Mouse (Mus musculus): ENCODE results near the gene Fam114a1. TPM values are rescaled to one million over a fixed set of nuclear protein-coding genes. Genes with fewer than 3 reads are reported as not detected.

Fam114a1 gene
- polyA plus RNA-seq, 1 experiment from 2014 or later: 14.8 TPM

DNA sequence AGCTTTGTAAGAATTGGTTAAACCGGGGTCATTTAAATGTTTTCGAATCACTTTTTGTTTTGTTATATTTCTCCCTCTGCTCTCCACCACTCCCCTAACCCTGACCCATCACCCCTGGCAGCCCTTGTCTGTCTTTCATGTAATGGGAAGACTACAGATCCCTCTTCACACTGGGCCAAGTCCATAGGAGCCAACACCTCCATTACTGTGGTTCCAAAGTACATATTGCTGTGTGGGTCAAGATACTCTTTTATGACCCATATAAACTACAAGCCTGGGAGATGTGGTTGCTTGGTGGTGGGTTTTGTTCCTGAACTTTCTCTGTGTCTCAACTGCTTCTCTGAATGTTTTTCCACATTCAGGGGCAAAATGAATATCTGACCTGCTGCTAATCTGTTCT lies 25.5 kb downstream of the Fam114a1 start:
- no peak overlapping the region for H3K4me2 ChIP-seq

DNA sequence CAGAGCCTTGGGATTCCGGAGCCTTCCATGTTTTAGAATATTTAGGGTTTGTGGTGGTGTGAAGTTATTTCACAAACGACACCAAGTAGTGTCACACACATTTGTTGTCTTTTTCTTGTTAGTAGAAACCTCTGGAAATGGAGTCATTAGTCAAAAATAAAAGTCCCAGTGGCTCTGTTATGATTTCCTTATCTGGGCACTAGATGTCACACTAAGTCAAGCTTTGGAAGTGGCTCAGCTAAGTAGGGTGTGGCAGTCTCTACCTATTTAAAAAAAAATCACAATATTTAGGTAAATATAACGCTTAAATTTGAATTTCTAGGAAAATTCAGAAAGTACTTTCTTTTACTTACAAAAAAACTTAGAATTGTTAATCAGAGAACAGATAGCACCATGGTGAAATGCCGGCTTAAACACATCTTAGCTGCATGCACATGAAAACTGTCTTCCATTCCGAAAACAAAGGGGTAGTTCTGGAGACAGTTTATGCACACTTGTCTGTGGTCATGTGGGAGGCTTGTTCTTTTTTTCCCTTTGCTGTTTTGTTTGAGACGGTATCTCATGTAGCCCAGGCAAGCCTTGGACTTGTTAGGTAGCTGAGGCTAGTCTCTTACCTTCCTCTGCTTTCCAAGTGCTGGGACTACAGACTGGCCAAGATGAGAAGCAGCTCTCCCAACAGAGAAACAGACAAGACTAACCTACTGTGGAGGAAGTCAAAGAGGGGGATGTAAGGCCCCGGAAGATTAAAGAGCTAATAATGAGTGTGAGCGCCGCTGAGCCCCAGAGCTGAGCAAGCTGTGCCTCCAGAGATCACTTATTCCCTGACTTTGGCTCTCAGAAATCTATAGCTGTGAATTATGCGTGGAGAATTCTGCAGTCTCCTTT lies 33.3 kb downstream of the Fam114a1 start:
- H3K27ac ChIP-seq (ENCODE audit: low read depth, low read length): no peak overlapping the region
- WGBS: 57% methylated on average over 10 of the region's 10 CpGs
- no peaks in the 10 kb centered on the region for H3K27me3 ChIP-seq (ENCODE audit: control insufficient read depth, insufficient read depth, low read length)
- H3K9ac ChIP-seq (ENCODE audit: low read length): no peak overlapping the region
- no peaks in the 10 kb centered on the region for H3K36me3 ChIP-seq (ENCODE audit: control insufficient read depth, insufficient read depth, low read length)
- DNase-seq (ENCODE audit: low spot score, missing footprints): peak; percentile 84
- H3K4me1 ChIP-seq (ENCODE audit: control insufficient read depth, insufficient read depth, low read length): peaks cover 2% of the 10 kb centered on the region; the same call in 1 of the 2 replicates
- H3K4me2 ChIP-seq: no peak overlapping the region
- ATAC-seq (ENCODE audit: low FRiP score): peak; percentile 54; the same call in 1 of the 2 replicates
- no peak overlapping the region for H3K4me3 ChIP-seq (ENCODE audit: low read depth, low read length)
- H3K9me3 ChIP-seq (ENCODE audit: control insufficient read depth, low read length): no peaks in the 10 kb centered on the region

More for the DNA sequence above, 25.5 kb downstream of the Fam114a1 start:
- H3K4me1 ChIP-seq (ENCODE audit: control insufficient read depth, insufficient read depth, low read length): no peaks in the 10 kb centered on the region
- no peaks in the 10 kb centered on the region for H3K27me3 ChIP-seq (ENCODE audit: control insufficient read depth, insufficient read depth, low read length)
- no peak overlapping the region for H3K4me3 ChIP-seq (ENCODE audit: low read depth, low read length)
- H3K9me3 ChIP-seq (ENCODE audit: control insufficient read depth, low read length): no peaks in the 10 kb centered on the region
- 100% methylated on average over 2 of the region's 2 CpGs for WGBS
- H3K9ac ChIP-seq (ENCODE audit: low read length): no peak overlapping the region
- H3K27ac ChIP-seq (ENCODE audit: low read depth, low read length): no peak overlapping the region
- DNase-seq (ENCODE audit: low spot score, missing footprints) (no peak), ATAC-seq (ENCODE audit: low FRiP score) (no peak)
- H3K36me3 ChIP-seq (ENCODE audit: control insufficient read depth, insufficient read depth, low read length): no peaks in the 10 kb centered on the region

DNA sequence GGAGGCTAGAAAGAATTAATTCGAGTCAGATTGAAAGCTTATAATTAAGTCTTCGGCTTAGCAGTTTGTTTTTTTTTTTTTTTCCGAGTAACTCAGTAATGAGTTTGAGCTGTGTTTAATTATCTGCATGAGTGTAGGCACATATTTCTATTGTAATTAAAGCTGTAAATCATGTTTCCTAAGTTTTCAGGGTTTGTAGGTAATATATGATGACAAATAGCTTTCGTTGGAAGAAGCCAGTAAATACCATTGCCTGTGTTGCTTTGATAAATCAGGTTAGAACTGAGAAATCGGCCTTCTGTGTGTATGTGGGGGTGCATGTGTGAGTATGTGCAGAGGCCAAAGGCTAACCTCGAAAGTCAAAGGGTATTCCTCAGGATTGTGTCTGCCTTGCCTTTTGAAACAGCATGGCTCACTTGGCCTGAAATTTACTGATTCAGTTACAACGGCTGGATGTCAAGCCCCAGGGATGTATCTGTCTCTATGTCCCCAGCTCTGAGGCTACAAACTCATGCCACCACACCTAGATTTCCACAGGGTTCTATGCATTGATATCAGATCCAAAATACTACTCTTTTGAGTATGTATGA lies 34.2 kb downstream of the Fam114a1 start:
- H3K27ac ChIP-seq (ENCODE audit: low read depth, low read length): no peak overlapping the region
- DNase-seq (ENCODE audit: low spot score, missing footprints) (no peak), ATAC-seq (ENCODE audit: low FRiP score) (no peak)
- no peaks in the 10 kb centered on the region for H3K9me3 ChIP-seq (ENCODE audit: control insufficient read depth, low read length)
- no peak overlapping the region for H3K4me2 ChIP-seq
- no peaks in the 10 kb centered on the region for H3K36me3 ChIP-seq (ENCODE audit: control insufficient read depth, insufficient read depth, low read length)
- H3K4me3 ChIP-seq (ENCODE audit: low read depth, low read length): no peak overlapping the region
- 64% methylated on average over 7 of the region's 7 CpGs for WGBS
- no peaks in the 10 kb centered on the region for H3K27me3 ChIP-seq (ENCODE audit: control insufficient read depth, insufficient read depth, low read length)
- no peak overlapping the region for H3K9ac ChIP-seq (ENCODE audit: low read length)
- peaks cover 2% of the 10 kb centered on the region; the same call in 1 of the 2 replicates for H3K4me1 ChIP-seq (ENCODE audit: control insufficient read depth, insufficient read depth, low read length)

DNA sequence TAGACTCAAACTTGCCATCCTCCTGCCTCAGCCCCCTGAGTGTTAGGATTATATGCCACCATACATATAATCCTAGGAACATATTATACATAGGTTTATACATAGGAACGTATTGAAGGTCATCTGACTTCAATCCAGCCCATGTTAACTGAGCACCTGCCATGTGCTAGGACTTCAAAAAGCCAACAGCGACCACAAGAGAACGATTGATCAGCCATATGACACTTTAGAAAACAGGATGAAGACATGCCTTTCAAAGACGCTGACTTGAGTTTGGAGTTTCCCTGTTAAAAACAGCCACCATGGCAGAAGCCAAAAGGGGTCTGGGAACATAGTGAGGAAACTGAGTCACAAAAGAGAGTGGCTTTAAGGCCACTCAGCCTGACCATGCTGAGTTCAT lies 35.4 kb downstream of the Fam114a1 start:
- Histone ChIP-seq H3K27ac (ENCODE audit: low read depth, low read length) (no peak overlapping the region), H3K36me3 (ENCODE audit: control insufficient read depth, insufficient read depth, low read length) (no peaks in the 10 kb centered on the region), H3K4me1 (ENCODE audit: control insufficient read depth, insufficient read depth, low read length) (peaks cover 2% of the 10 kb centered on the region; the same call in 1 of the 2 replicates), H3K27me3 (ENCODE audit: control insufficient read depth, insufficient read depth, low read length) (no peaks in the 10 kb centered on the region), H3K4me2 (no peak overlapping the region), H3K9ac (ENCODE audit: low read length) (no peak overlapping the region), H3K9me3 (ENCODE audit: control insufficient read depth, low read length) (no peaks in the 10 kb centered on the region), H3K4me3 (ENCODE audit: low read depth, low read length) (no peak overlapping the region)
- ATAC-seq (ENCODE audit: low FRiP score) (no peak), DNase-seq (ENCODE audit: low spot score, missing footprints) (no peak)
- WGBS: 82% methylated on average over 4 of the region's 4 CpGs

DNA sequence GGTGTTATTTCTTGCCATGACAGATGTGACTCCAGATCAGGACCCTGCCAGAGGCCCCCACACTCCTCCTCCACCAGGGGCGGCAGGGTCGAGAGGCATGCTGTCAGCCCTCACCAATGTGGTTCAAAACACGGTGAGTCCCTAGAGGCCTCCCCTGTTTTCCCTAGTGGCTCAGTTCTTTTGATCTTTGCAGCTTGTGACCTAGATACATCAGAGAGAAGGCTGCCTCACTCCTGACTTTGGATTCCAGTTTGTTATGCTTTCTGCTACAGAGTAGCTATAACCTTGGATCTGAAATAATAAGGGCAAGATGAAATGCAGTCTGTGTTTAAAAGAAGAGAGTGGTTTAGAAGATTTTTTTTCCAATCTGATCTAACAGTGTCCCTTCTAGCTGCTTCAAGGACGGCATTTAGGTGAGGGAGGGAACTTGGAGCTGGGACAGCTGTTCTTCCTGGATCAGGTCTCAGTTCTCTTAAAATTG lies 36.2 kb downstream of the Fam114a1 start:
- no peak overlapping the region for H3K4me2 ChIP-seq
- H3K4me3 ChIP-seq (ENCODE audit: low read depth, low read length): no peak overlapping the region
- peak; percentile 81 for DNase-seq (ENCODE audit: low spot score, missing footprints)
- WGBS: 41% methylated on average over 4 of the region's 4 CpGs
- H3K27ac ChIP-seq (ENCODE audit: low read depth, low read length): no peak overlapping the region
- 0 out of 2 replicates have a peak overlapping the region, but pooled peaks have one; percentile 2 for H3K9ac ChIP-seq (ENCODE audit: low read length)
- H3K9me3 ChIP-seq (ENCODE audit: control insufficient read depth, low read length): no peaks in the 10 kb centered on the region
- ATAC-seq (ENCODE audit: low FRiP score): no peak
- H3K27me3 ChIP-seq (ENCODE audit: control insufficient read depth, insufficient read depth, low read length): no peaks in the 10 kb centered on the region
- H3K36me3 ChIP-seq (ENCODE audit: control insufficient read depth, insufficient read depth, low read length): no peaks in the 10 kb centered on the region
- peaks cover 2% of the 10 kb centered on the region; the same call in 1 of the 2 replicates for H3K4me1 ChIP-seq (ENCODE audit: control insufficient read depth, insufficient read depth, low read length)

DNA sequence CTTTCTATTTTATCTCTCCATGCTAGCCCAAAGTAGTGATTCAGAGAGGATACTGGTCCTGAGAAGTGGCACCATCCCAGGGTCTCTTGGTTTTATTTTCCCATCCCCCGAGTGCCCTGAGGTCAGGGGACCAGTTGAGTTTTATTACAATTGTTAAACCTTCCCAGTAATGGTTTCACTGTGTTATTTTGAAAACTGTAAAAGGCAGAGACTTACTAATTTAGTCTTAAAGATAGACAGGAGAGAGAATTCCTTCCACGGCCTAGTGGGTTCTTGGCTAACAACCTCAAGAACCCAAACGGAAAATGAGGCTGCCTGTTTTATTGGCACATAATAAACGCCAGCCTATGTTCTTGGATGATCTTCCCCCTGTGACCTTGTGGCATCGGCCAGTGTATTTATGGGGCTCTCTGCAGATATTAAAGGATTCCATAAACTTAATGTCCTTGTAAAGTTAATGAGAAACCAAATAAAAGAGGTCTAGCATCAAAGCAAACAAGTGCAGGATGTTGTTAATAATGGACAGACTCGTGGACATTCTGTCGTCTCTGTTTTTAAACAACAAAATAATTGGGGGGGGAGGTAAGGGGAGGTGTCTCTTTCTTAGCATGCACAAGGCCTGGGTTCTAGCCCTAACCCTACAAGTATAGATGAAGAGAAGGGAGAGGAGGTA lies 42.2 kb downstream of the Fam114a1 start:
- Histone ChIP-seq H3K4me2 (no peak overlapping the region), H3K4me1 (ENCODE audit: control insufficient read depth, insufficient read depth, low read length) (no peaks in the 10 kb centered on the region), H3K9me3 (ENCODE audit: control insufficient read depth, low read length) (no peaks in the 10 kb centered on the region), H3K9ac (ENCODE audit: low read length) (no peak overlapping the region), H3K36me3 (ENCODE audit: control insufficient read depth, insufficient read depth, low read length) (no peaks in the 10 kb centered on the region), H3K4me3 (ENCODE audit: low read depth, low read length) (no peak overlapping the region), H3K27me3 (ENCODE audit: control insufficient read depth, insufficient read depth, low read length) (no peaks in the 10 kb centered on the region), H3K27ac (ENCODE audit: low read depth, low read length) (no peak overlapping the region)
- no peak for ATAC-seq (ENCODE audit: low FRiP score)
- DNase-seq (ENCODE audit: low spot score, missing footprints): peak; percentile 56
- WGBS: 84% methylated on average over 7 of the region's 7 CpGs

DNA sequence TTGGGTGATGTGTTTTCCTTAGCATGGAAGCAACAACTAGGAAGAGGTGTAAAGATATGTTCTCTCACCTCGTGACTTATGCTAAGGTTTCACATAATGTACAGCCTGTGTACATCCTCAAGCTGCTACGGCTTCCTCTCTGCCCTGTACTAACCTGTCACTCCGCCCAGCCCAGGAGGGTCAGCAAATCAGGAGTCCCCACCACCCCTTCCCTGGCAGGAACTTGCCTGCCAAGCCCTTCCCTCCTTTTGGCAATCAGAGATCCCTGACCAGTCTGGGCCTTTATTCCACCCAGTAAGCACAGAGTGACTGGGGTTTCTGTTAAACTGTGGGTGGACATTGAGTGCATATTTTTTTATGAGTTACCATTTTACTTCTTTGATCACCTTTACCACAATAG lies 45.6 kb downstream of the Fam114a1 start:
- WGBS: 78% methylated on average over 3 of the region's 3 CpGs

DNA sequence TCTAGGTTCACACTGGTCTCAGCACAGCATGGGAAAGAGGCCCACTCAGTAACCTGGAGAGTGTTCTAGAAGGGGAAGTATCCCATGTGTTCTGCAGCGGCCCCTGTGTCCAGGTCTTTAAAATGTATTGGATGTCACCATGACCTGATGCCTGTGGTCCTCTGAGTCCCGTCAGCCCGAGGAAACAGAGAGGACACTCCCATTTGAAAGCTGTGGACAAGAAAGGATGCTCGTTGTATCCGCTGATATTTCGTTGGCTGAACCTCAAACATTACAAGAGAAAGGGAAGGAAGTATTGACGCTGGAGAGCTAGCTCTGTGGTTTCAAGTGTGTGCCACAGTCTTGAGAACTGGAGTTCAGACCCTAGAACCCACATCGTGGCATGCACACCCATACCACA lies 49.2 kb downstream of the Fam114a1 start:
- Histone ChIP-seq H3K4me1 (ENCODE audit: control insufficient read depth, insufficient read depth, low read length) (no peaks in the 10 kb centered on the region), H3K4me2 (no peak overlapping the region), H3K4me3 (ENCODE audit: low read depth, low read length) (no peak overlapping the region), H3K9me3 (ENCODE audit: control insufficient read depth, low read length) (no peaks in the 10 kb centered on the region), H3K36me3 (ENCODE audit: control insufficient read depth, insufficient read depth, low read length) (no peaks in the 10 kb centered on the region), H3K27ac (ENCODE audit: low read depth, low read length) (no peak overlapping the region), H3K9ac (ENCODE audit: low read length) (no peak overlapping the region), H3K27me3 (ENCODE audit: control insufficient read depth, insufficient read depth, low read length) (no peaks in the 10 kb centered on the region)
- 84% methylated on average over 8 of the region's 8 CpGs for WGBS
- DNase-seq (ENCODE audit: low spot score, missing footprints) (peak; percentile 26), ATAC-seq (ENCODE audit: low FRiP score) (no peak)

More for the DNA sequence above, 45.6 kb downstream of the Fam114a1 start:
- no peaks in the 10 kb centered on the region for H3K36me3 ChIP-seq (ENCODE audit: control insufficient read depth, insufficient read depth, low read length)
- no peaks in the 10 kb centered on the region for H3K4me1 ChIP-seq (ENCODE audit: control insufficient read depth, insufficient read depth, low read length)
- no peak overlapping the region for H3K4me3 ChIP-seq (ENCODE audit: low read depth, low read length)
- no peaks in the 10 kb centered on the region for H3K9me3 ChIP-seq (ENCODE audit: control insufficient read depth, low read length)
- no peaks in the 10 kb centered on the region for H3K27me3 ChIP-seq (ENCODE audit: control insufficient read depth, insufficient read depth, low read length)
- no peak overlapping the region for H3K9ac ChIP-seq (ENCODE audit: low read length)
- no peak overlapping the region for H3K27ac ChIP-seq (ENCODE audit: low read depth, low read length)
- ATAC-seq (ENCODE audit: low FRiP score): no peak
- no peak for DNase-seq (ENCODE audit: low spot score, missing footprints)
- H3K4me2 ChIP-seq: no peak overlapping the region

Measured in midbrain, embryonic 11.5 days (tissue).